Mouse (Mus musculus) intestine, embryonic 16.5 days (tissue): ENCODE measurements at regions not wholly inside any gene's neighbourhood (a gene's known extent, or its start where the extent isn't known, plus 50 kb on each side); places are given as distances from the start of the nearest gene placed in this dataset.

Experiments used
- ATAC-seq: fragments of 200-750 bp; cut with Nextera tagmentation; 2 replicates; pipeline ENCODE4 v1.8.0; 2017; ENCODE audit warnings: moderate TSS enrichment, moderate library complexity
- H3K27ac ChIP-seq: fragments of 300-500 bp; sonication (generic); 2 replicates; pipeline ENCODE4 v1.5.1; 2014; ENCODE audit warnings: mild to moderate bottlenecking, low read length
- H3K27me3 ChIP-seq: fragments of 300-500 bp; sonication (generic); replicated peaks from 2 replicates; pipeline ENCODE4 v1.6.1; 2014; ENCODE audit warnings: low read length, control low read depth, mixed read lengths; ENCODE audit not compliant: control insufficient read depth, insufficient read depth
- H3K36me3 ChIP-seq: fragments of 300-500 bp; sonication (generic); 2 replicates; pipeline ENCODE4 v1.6.1; 2014; ENCODE audit warnings: low read length, control low read depth; ENCODE audit not compliant: control insufficient read depth, insufficient read depth
- H3K4me1 ChIP-seq: fragments of 300-500 bp; sonication (generic); 2 replicates; pipeline ENCODE4 v1.6.1; 2014; ENCODE audit warnings: low read length, control low read depth, mixed read lengths; ENCODE audit not compliant: control insufficient read depth, insufficient read depth
- H3K4me2 ChIP-seq: fragments of 300-500 bp; sonication (generic); 2 replicates; pipeline ENCODE4 v1.6.1; 2014; ENCODE audit warnings: low read depth, low read length, control low read depth
- H3K4me3 ChIP-seq: fragments of 300-500 bp; sonication (generic); 2 replicates; pipeline ENCODE4 v1.5.1; 2014; ENCODE audit warnings: mild to moderate bottlenecking, low read length
- H3K9ac ChIP-seq: fragments of 300-500 bp; sonication (generic); 2 replicates; pipeline ENCODE4 v1.6.1; 2014; ENCODE audit warnings: low read depth, low read length
- H3K9me3 ChIP-seq: fragments of 300-500 bp; sonication (generic); 2 replicates; pipeline ENCODE4 v1.6.1; 2016; ENCODE audit warnings: low read length, control low read depth; ENCODE audit not compliant: control insufficient read depth
- WGBS: fragments of 180-500 bp; shearing (Covaris S2); extraction: QIAGEN DNeasy Blood & Tissue Kit; methylation state at CpG from one replicate; pipeline ENCODE4 v1.1.7; 2014; 5-methylcytosine and 5-hydroxymethylcytosine counted together

- H3K4me2 ChIP-seq = peak overlapping the region; percentile 61
- peaks cover 14% of the 10 kb centered on the region for H3K4me1 ChIP-seq
- H3K9ac ChIP-seq = no peak overlapping the region
- H3K27ac ChIP-seq = peak overlapping the region; percentile 75
- no peaks in the 10 kb centered on the region for H3K9me3 ChIP-seq
- peak; percentile 83 for ATAC-seq
- under 1% methylated on average over 4 of the region's 4 CpGs for WGBS
- H3K27me3 ChIP-seq = no peaks in the 10 kb centered on the region
- no peaks in the 10 kb centered on the region for H3K36me3 ChIP-seq
- no peak overlapping the region for H3K4me3 ChIP-seq
Observed at GRCm38 (mm10) chr3:18623831-18624304, 675.7 kb downstream of the Cypt12 start.

DNA sequence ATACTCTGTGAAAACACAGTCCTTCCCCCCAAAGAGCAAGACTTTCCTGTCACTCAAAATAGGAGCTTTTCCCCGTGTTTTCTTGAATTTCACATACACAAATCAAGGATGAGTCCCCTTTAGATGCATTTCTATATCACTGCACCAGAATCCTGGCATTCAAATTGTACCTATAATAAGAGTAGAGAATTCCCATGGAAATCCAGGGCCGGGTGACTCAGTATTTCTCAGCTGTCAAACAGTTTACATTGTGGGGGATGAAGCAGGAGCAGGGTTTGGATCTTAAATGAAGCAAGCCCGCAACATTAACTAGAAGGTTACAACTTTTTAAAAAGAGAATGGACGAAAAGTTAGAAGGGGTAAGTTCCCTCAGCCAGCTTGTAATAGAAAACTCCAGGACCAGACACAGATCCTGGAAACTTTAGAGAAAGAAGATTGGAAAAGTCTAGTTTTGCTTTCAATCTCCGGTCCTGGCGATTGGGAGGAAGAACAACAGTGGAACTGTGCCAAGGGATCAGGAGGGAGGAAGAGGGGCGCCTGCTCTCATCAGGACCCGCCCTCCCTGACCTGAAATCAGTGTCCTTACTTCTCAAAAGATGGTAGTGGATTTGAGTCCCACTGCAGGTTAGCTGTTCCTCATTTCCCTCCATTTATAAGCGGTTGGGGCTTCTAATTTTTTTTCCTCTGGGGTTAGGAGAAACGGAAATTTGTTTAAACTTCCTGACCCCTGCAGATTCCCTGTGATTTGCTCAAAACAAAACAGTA is 676.4 kb downstream of the Cypt12 start:
- H3K4me3 ChIP-seq = peak overlapping the region; percentile 41
- H3K9ac ChIP-seq = peak overlapping the region; percentile 58; the same call in 1 of the 2 replicates
- no peaks in the 10 kb centered on the region for H3K27me3 ChIP-seq
- H3K4me1 ChIP-seq = peaks cover 14% of the 10 kb centered on the region
- ATAC-seq = peak; percentile 49
- H3K36me3 ChIP-seq = no peaks in the 10 kb centered on the region
- peak overlapping the region; percentile 75 for H3K27ac ChIP-seq
- H3K4me2 ChIP-seq = peak overlapping the region; percentile 61
- no peaks in the 10 kb centered on the region for H3K9me3 ChIP-seq
- 9% methylated on average over 10 of the region's 10 CpGs for WGBS

- Histone ChIP-seq H3K4me2 (peak overlapping the region; percentile 61), H3K9ac (peak overlapping the region; percentile 58), H3K27me3 (no peaks in the 10 kb centered on the region), H3K4me1 (peaks cover 14% of the 10 kb centered on the region), H3K9me3 (no peaks in the 10 kb centered on the region), H3K36me3 (no peaks in the 10 kb centered on the region), H3K27ac (peak overlapping the region; percentile 75), H3K4me3 (peak overlapping the region; percentile 41)
- peak; percentile 61 for ATAC-seq
- WGBS = 7% methylated on average over 32 of the region's 32 CpGs
Observed at GRCm38 (mm10) chr3:18625395-18626328, 677.5 kb downstream of the Cypt12 start.

GRCm38 (mm10) chr3:18626375-18626774 is 678.2 kb downstream of the Cypt12 start:
- Histone ChIP-seq H3K27me3 (no peaks in the 10 kb centered on the region), H3K4me3 (no peak overlapping the region), H3K9ac (no peak overlapping the region), H3K4me1 (peaks cover 14% of the 10 kb centered on the region), H3K9me3 (no peaks in the 10 kb centered on the region), H3K4me2 (peak overlapping the region; percentile 61; the same call in 1 of the 2 replicates), H3K36me3 (no peaks in the 10 kb centered on the region), H3K27ac (no peak overlapping the region)
- ATAC-seq = no peak
- WGBS = 59% methylated on average over 6 of the region's 6 CpGs

DNA sequence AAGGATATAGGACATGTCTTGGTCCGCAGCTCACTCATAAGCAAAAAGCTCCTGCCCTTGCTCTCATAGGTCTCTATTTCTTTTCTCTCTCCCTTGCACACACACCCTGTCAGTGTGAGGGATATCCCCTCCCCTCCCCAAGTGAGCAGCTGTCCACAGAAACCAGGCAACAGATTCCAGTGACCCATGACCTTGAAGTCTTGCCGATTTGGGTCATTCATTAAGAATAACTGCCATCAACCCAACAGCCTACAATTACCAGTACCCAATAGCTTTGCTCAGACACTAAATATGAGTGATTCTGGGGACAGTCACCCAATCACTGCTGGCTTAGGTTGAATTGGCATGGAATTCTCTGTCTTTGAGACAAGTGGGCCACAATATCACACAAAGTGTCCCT is 678.6 kb downstream of the Cypt12 start:
- Histone ChIP-seq H3K27me3 (no peaks in the 10 kb centered on the region), H3K4me2 (no peak overlapping the region), H3K9me3 (no peaks in the 10 kb centered on the region), H3K36me3 (no peaks in the 10 kb centered on the region), H3K9ac (no peak overlapping the region), H3K4me3 (no peak overlapping the region), H3K27ac (no peak overlapping the region), H3K4me1 (peaks cover 14% of the 10 kb centered on the region)
- no peak for ATAC-seq
- WGBS = 58% methylated on average over 2 of the region's 2 CpGs

DNA sequence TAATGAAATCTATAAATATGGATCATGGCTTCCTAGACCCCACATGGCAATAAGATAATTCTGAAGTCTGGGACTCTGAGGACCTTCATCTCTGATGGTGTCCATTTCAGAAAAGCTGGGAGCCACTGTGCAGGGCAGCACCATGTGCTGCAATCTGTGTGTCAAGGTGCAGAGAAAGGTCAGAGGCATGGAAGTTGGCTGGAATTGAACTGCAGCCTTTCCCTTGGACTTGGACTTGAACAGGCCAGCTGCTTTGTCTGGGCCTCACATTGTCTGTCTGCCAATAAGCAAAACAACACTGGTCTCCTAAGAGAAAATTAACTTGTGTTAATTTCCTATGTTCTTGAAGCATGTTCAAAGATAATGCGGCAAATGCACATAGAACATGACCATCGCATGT is 681.0 kb downstream of the Cypt12 start:
- peaks cover 5% of the 10 kb centered on the region for H3K4me1 ChIP-seq
- H3K4me3 ChIP-seq = no peak overlapping the region
- H3K9me3 ChIP-seq = no peaks in the 10 kb centered on the region
- H3K4me2 ChIP-seq = no peak overlapping the region
- H3K36me3 ChIP-seq = no peaks in the 10 kb centered on the region
- 95% methylated on average over 2 of the region's 2 CpGs for WGBS
- H3K27me3 ChIP-seq = no peaks in the 10 kb centered on the region
- H3K9ac ChIP-seq = no peak overlapping the region
- H3K27ac ChIP-seq = no peak overlapping the region
- ATAC-seq = no peak

DNA sequence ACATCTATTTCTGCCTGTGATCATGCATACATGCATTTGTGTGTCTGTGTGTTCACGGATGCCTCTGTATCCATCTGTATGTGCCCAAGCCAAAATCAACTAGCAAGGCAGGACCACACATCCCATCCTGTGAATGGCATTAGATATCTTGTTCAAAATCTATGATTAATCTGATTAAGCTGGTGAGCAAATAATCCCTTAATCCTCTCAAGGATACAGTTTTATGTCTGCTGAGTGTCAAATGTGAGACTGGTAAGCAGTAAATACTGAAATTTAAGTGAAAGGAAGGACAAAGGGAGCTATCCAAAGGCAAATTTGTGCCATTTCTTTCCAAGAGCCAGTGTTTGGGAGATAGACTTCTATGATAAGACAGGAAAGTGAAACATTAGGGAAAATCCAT is 683.4 kb downstream of the Cypt12 start:
- no peaks in the 10 kb centered on the region for H3K27me3 ChIP-seq
- no peak overlapping the region for H3K4me2 ChIP-seq
- no peaks in the 10 kb centered on the region for H3K9me3 ChIP-seq
- H3K27ac ChIP-seq = no peak overlapping the region
- no peak overlapping the region for H3K4me3 ChIP-seq
- H3K36me3 ChIP-seq = no peaks in the 10 kb centered on the region
- 82% methylated on average over 1 of the region's 1 CpGs for WGBS
- H3K9ac ChIP-seq = no peak overlapping the region
- H3K4me1 ChIP-seq = no peaks in the 10 kb centered on the region
- ATAC-seq = no peak

- no peak overlapping the region for H3K27ac ChIP-seq
- ATAC-seq = no peak
- no peak overlapping the region for H3K9ac ChIP-seq
- no peaks in the 10 kb centered on the region for H3K4me1 ChIP-seq
- no peaks in the 10 kb centered on the region for H3K36me3 ChIP-seq
- H3K4me3 ChIP-seq = no peak overlapping the region
- no peaks in the 10 kb centered on the region for H3K27me3 ChIP-seq
- H3K9me3 ChIP-seq = no peaks in the 10 kb centered on the region
- no peak overlapping the region for H3K4me2 ChIP-seq
Observed at GRCm38 (mm10) chr3:18634855-18635254, 686.6 kb downstream of the Cypt12 start.

GRCm38 (mm10) chr3:18637553-18637952 is 689.3 kb downstream of the Cypt12 start:
- Histone ChIP-seq H3K27me3 (no peaks in the 10 kb centered on the region), H3K27ac (no peak overlapping the region), H3K4me1 (no peaks in the 10 kb centered on the region), H3K9me3 (no peaks in the 10 kb centered on the region), H3K9ac (no peak overlapping the region), H3K4me3 (no peak overlapping the region), H3K36me3 (no peaks in the 10 kb centered on the region), H3K4me2 (no peak overlapping the region)
- no peak for ATAC-seq
